In the genomic region with DNA sequence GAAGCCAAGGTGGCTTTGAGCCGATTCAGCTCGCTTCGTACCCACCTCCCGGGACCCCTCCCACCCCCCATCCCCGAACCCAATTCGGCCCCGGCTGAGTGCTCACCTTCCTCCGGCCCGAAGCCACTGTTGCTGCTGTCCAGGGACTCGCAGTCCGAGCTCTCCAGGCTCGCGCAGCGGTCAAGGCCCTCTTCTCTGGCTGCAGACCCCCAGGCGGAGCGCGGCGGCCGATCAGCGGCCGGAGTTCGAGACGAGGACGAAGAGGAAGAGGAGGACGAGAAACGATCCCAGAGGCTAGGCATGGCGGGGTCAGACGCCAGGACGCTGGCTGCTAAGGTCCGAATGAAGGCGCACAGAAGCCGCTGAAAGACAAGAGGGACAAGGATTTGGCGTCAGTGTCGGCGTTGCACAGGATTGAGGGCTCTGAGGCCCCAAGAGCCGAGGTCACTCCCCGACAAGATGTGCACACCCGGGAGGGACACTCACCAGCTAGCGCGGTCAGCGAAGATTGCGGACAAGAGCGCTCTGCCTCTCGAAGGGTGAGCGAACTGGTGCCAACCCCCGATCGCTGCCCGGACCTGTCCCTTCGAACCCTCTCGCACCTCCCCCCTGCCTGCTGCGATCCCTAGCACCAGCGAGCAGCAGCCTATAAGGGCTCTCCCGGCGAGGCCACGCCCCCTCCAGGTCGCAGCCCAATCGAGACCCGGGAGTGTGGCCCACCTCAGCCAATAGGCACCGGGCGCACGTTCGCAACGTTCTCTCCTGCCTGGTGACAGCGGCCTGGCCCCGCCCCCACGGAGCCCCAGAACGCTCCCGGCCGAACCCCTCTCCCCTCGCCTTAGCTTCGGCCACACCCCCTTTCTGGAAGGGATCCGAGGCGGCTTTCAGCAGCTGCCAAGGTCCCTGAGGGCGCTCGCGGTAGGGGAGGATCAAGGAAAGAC, we compare ENCODE assay signal across 8 mouse cellular contexts. TPM values are rescaled to one million over a fixed set of nuclear protein-coding genes. Genes with fewer than 3 reads are reported as not detected.
A peak's percentile ranks its signal among the peaks of the same experiment; 100 is the strongest.
DNase-seq lines count a peak whose midpoint lies in the region; ATAC-seq and TF ChIP-seq lines count a peak whose summit lies in the region.

A gene (minus strand): TSS at position 624 of the 941 bp plus-strand sequence.

- no peaks in the 10 kb centered on the region for H3K27me3 ChIP-seq in CH12.LX (replicated peaks)
- no peaks in the 10 kb centered on the region for H3K27me3 ChIP-seq in forebrain, embryonic 12.5 days
- H3K27me3 ChIP-seq in heart, postnatal 0 days (ENCODE audit: control insufficient read depth, insufficient read depth, low read length) = no peaks in the 10 kb centered on the region
- no peaks in the 10 kb centered on the region for H3K27me3 ChIP-seq in liver, postnatal 0 days (ENCODE audit: insufficient read depth, low read length)
- H3K27me3 ChIP-seq in neural tube, embryonic 14.5 days (ENCODE audit: control insufficient read depth, insufficient read depth, low read length) = no peaks in the 10 kb centered on the region

- peak; percentile 98 for ATAC-seq in forebrain, embryonic 12.5 days (ENCODE audit: low FRiP score)
- ATAC-seq in heart, postnatal 0 days (ENCODE audit: insufficient read depth, low read depth) = peak; percentile 95
- ATAC-seq in liver, postnatal 0 days = peak; percentile 93
- ATAC-seq in neural tube, embryonic 14.5 days (ENCODE audit: low read depth) = peak; percentile 97

- TF ChIP-seq EP300 in CH12.LX (IDR thresholded peaks at IDR 0.05; ENCODE audit: low read length) = no peak
- TF ChIP-seq EP300 in heart, postnatal 0 days (IDR thresholded peaks at IDR 0.05; ENCODE audit: low read depth) = peak; percentile 47; the same call in 1 of the 2 replicates
- TF ChIP-seq EP300 in liver, postnatal 0 days (IDR thresholded peaks at IDR 0.05; ENCODE audit: low read depth) = peak; percentile 11; the same call in 1 of the 2 replicates

- no peak for TF ChIP-seq CTCF in CH12.LX (conservative IDR thresholded peaks at IDR 0.05 in 1 of 2, IDR thresholded peaks at IDR 0.05 in 1 of 2; ENCODE audit: low read depth in 2 of 2, low read length in 2 of 2)
- TF ChIP-seq CTCF in heart, postnatal 0 days (IDR thresholded peaks at IDR 0.05; ENCODE audit: low read depth) = no peak
- TF ChIP-seq CTCF in liver, postnatal 0 days (IDR thresholded peaks at IDR 0.05; ENCODE audit: low read depth) = peak; percentile 27; the same call in 1 of the 2 replicates

- peak within 1 kb of the TSS; percentile 92 for H3K27ac ChIP-seq in CH12.LX (ENCODE audit: insufficient read depth, low read depth)
- peak within 1 kb of the TSS; percentile 96 for H3K27ac ChIP-seq in forebrain, embryonic 12.5 days
- peak within 1 kb of the TSS; percentile 95 for H3K27ac ChIP-seq in heart, postnatal 0 days (ENCODE audit: low read depth)
- peak within 1 kb of the TSS; percentile 88 for H3K27ac ChIP-seq in liver, postnatal 0 days (ENCODE audit: low read depth)
- H3K27ac ChIP-seq in neural tube, embryonic 14.5 days (ENCODE audit: low read depth, low read length) = peak within 1 kb of the TSS; percentile 96

- TF ChIP-seq POLR2A in CH12.LX (IDR thresholded peaks at IDR 0.05; ENCODE audit: low read depth, low read length) = peak; percentile 100

- peaks cover 8 to 21% of the 10 kb centered on the region in 2 experiments for H3K36me3 ChIP-seq in CH12.LX (replicated peaks in 1 of 2; ENCODE audit: control insufficient read depth in 1 of 2, insufficient read depth in 1 of 2, low read length in 1 of 2)
- 0 out of 2 replicates have a peak, but pooled peaks cover 4% of the 10 kb centered on the region for H3K36me3 ChIP-seq in forebrain, embryonic 12.5 days (replicated peaks)
- H3K36me3 ChIP-seq in heart, postnatal 0 days (replicated peaks; ENCODE audit: control insufficient read depth, insufficient read depth, low read length) = peaks cover 14% of the 10 kb centered on the region
- peaks cover 11% of the 10 kb centered on the region for H3K36me3 ChIP-seq in liver, postnatal 0 days (replicated peaks; ENCODE audit: insufficient read depth, low read length)
- no peaks in the 10 kb centered on the region for H3K36me3 ChIP-seq in neural tube, embryonic 14.5 days (ENCODE audit: control insufficient read depth, insufficient read depth, low read length)

- peaks cover 8 to 36% of the 10 kb centered on the region in 2 experiments for H3K4me1 ChIP-seq in CH12.LX (ENCODE audit: control insufficient read depth in 1 of 2, insufficient read depth in 2 of 2)
- peaks cover 38% of the 10 kb centered on the region for H3K4me1 ChIP-seq in forebrain, embryonic 12.5 days
- peaks cover 29% of the 10 kb centered on the region for H3K4me1 ChIP-seq in heart, postnatal 0 days (ENCODE audit: control insufficient read depth, insufficient read depth)
- peaks cover 19% of the 10 kb centered on the region for H3K4me1 ChIP-seq in liver, postnatal 0 days (ENCODE audit: insufficient read depth)
- H3K4me1 ChIP-seq in neural tube, embryonic 14.5 days (ENCODE audit: control insufficient read depth, insufficient read depth, low read length) = peaks cover 17% of the 10 kb centered on the region

- H3K79me2 ChIP-seq in CH12.LX (replicated peaks; ENCODE audit: control insufficient read depth, extremely low read depth, insufficient read depth, poor library complexity, severe bottlenecking) = peaks cover 21% of the 10 kb centered on the region

- H3K9me3 ChIP-seq in CH12.LX (replicated peaks; ENCODE audit: low read length) = no peaks in the 10 kb centered on the region
- H3K9me3 ChIP-seq in forebrain, embryonic 12.5 days = no peaks in the 10 kb centered on the region
- no peaks in the 10 kb centered on the region for H3K9me3 ChIP-seq in heart, postnatal 0 days (replicated peaks; ENCODE audit: control insufficient read depth, low read length)
- no peaks in the 10 kb centered on the region for H3K9me3 ChIP-seq in liver, postnatal 0 days (ENCODE audit: low read length)
- H3K9me3 ChIP-seq in neural tube, embryonic 14.5 days (ENCODE audit: control insufficient read depth, low read length) = no peaks in the 10 kb centered on the region

- H3K4me2 ChIP-seq in CH12.LX (ENCODE audit: insufficient read depth, low read depth, poor library complexity, severe bottlenecking) = peak within 1 kb of the TSS; percentile 87
- peak within 1 kb of the TSS; percentile 86 for H3K4me2 ChIP-seq in forebrain, embryonic 12.5 days
- peak within 1 kb of the TSS; percentile 89 for H3K4me2 ChIP-seq in heart, postnatal 0 days (ENCODE audit: low read depth, low read length)
- peak within 1 kb of the TSS; percentile 97 for H3K4me2 ChIP-seq in liver, postnatal 0 days (ENCODE audit: low read depth, low read length)
- peak within 1 kb of the TSS; percentile 97 for H3K4me2 ChIP-seq in neural tube, embryonic 14.5 days (ENCODE audit: low read depth, low read length)

- no peak for TF ChIP-seq RAD21 in CH12.LX (IDR thresholded peaks at IDR 0.05; ENCODE audit: low read depth, low read length)

- in situ Hi-C loops in CH12.LX (cut with MboI; ENCODE audit: low pct_ligation_motif_present, low pct_unique_long_range_greater_than_20kb, low sequenced_read_pairs) = loop anchor here (5.0 kb wide), 1 partner anchor 54 kb away; no protein-coding TSS in a partner anchor

- under 1% methylated on average over 76 of the region's 76 CpGs for WGBS in forebrain, embryonic 12.5 days
- under 1% methylated on average over 76 of the region's 76 CpGs for WGBS in heart, postnatal 0 days
- 1% methylated on average over 76 of the region's 76 CpGs for whole genome bisulfite sequencing in large intestine, adult 2 months
- under 1% methylated on average over 73 of the region's 76 CpGs for WGBS in liver, postnatal 0 days (ENCODE audit: insufficient replicate concordance)
- 0% methylated on average over 74 of the region's 76 CpGs for WGBS in neural tube, embryonic 14.5 days

- peak within 1 kb of the TSS; percentile 77 to 97 (median 96) for H3K4me3 ChIP-seq in CH12.LX (replicated peaks in 1 of 3; ENCODE audit: low read depth in 2 of 3, low read length in 2 of 3, poor library complexity in 1 of 3)
- H3K4me3 ChIP-seq in forebrain, embryonic 12.5 days (replicated peaks) = peak within 1 kb of the TSS; percentile 79
- H3K4me3 ChIP-seq in heart, postnatal 0 days (ENCODE audit: low read depth, low read length) = peak within 1 kb of the TSS; percentile 100
- H3K4me3 ChIP-seq in liver, postnatal 0 days (ENCODE audit: low read depth, low read length) = peak within 1 kb of the TSS; percentile 74
- peak within 1 kb of the TSS; percentile 95 for H3K4me3 ChIP-seq in neural tube, embryonic 14.5 days (ENCODE audit: low read depth, low read length)

- H3K9ac ChIP-seq in CH12.LX (ENCODE audit: insufficient read depth, low read depth) = peak within 1 kb of the TSS; percentile 98
- H3K9ac ChIP-seq in forebrain, embryonic 12.5 days = peak within 1 kb of the TSS; percentile 98
- peak within 1 kb of the TSS; percentile 91 for H3K9ac ChIP-seq in heart, postnatal 0 days (replicated peaks; ENCODE audit: low read depth, low read length)
- peak within 1 kb of the TSS; percentile 87 for H3K9ac ChIP-seq in liver, postnatal 0 days (replicated peaks)
- H3K9ac ChIP-seq in neural tube, embryonic 14.5 days (replicated peaks; ENCODE audit: low read depth, low read length) = peak within 1 kb of the TSS; percentile 95

- DNase-seq in CH12.LX (ENCODE audit: extremely low read depth) = peak; percentile 98
- DNase-seq in c-Kit-positive CD71-positive TER-119-negative erythroid progenitor cells, embryonic 14.5 days (ENCODE audit: low read depth) = peak; percentile 96
- DNase-seq in heart, postnatal 0 days (ENCODE audit: low spot score) = peak; percentile 99
- DNase-seq in large intestine, adult 2 months (ENCODE audit: low read depth, low spot score) = peak; percentile 90
- peak; percentile 99 for DNase-seq in liver, postnatal 0 days
- DNase-seq in testis, postnatal 10 days (ENCODE audit: low spot score) = peak; percentile 99

- dilution Hi-C loops in CH12.LX (cut with MboI; ENCODE audit: extremely low pct_ligation_motif_present, extremely low pct_unique_long_range_greater_than_20kb, low sequenced_read_pairs) = no loop called here

TF ChIP-seq in CH12.LX, 34 proteins besides CTCF, POLR2A, EP300 and RAD21 (continues in another document):
- TF ChIP-seq SMC3 (IDR thresholded peaks at IDR 0.05; ENCODE audit: low read depth, low read length) (peak; percentile 10; the same call in 1 of the 2 replicates), ETS1 (conservative IDR thresholded peaks at IDR 0.05; ENCODE audit: low read depth, low read length) (peak; percentile 38), ZC3H11A (IDR thresholded peaks at IDR 0.05; ENCODE audit: low read depth, low read length) (no peak), HCFC1 (IDR thresholded peaks at IDR 0.05; ENCODE audit: low read depth, low read length) (no peak; the same call in 1 of the 2 replicates)

RNA-seq across cellular contexts. Expression of the gene that starts here (rescaled TPM):
- 45.7 and 136 TPM in 2 replicates for total RNA-seq in CH12.LX (2012; rRNA removed)
- 37.5 and 50.6 TPM in 2 replicates for total RNA-seq in CH12.LX (2014; rRNA removed)
- polyA plus RNA-seq in CH12.LX (2012; ENCODE audit: insufficient read length, low read depth) = 38.9 and 39.5 TPM in 2 replicates
- polyA plus RNA-seq in forebrain, embryonic 12.5 days (2016; fragmentation: Nextera tagmentation; extraction: Ambion mirVana) = 58.9 and 61.6 TPM in 2 replicates
- total RNA-seq in heart, postnatal 0 days (2014; rRNA removed; ENCODE audit: low replicate concordance) = 30.3 and 35.6 TPM in 2 replicates
- 17.0 and 17.4 TPM in 2 replicates for polyA plus RNA-seq in heart, postnatal 0 days (2015; fragmentation: Nextera tagmentation; extraction: Ambion mirVana)
- 28.2 and 37.7 TPM in 2 replicates for polyA plus RNA-seq in large intestine, adult 2 months (2012; rRNA removed)
- polyA plus RNA-seq in liver, postnatal 0 days (2015; fragmentation: Nextera tagmentation; extraction: Ambion mirVana) = 3.6 and 5.2 TPM in 2 replicates
- 4.2 and 6.5 TPM in 2 replicates for polyA plus RNA-seq in neural tube, embryonic 14.5 days (2014; fragmentation: Nextera tagmentation; extraction: Ambion mirVana)

Comparison
In these comparisons a context has a peak if more than half of its experiments do, and no peak if none do; other contexts are left out.
1. Peak in every context shown above with its lines: DNase-seq, ATAC-seq, H3K4me3 ChIP-seq and H3K27ac ChIP-seq.